Mouse (Mus musculus): ENCODE measurements around the gene Gcg. TPM values are rescaled to one million over a fixed set of nuclear protein-coding genes. Genes with fewer than 3 reads are reported as not detected.

Gcg gene
- total and polyA plus RNA-seq, 2 experiments from 2014 or later: not detected

- Histone ChIP-seq H3K36me3 (replicated peaks; ENCODE audit: control insufficient read depth, insufficient read depth, low read length) (no peaks in the 10 kb centered on the region), H3K4me1 (ENCODE audit: control insufficient read depth, insufficient read depth) (no peaks in the 10 kb centered on the region), H3K9ac (replicated peaks; ENCODE audit: low read depth, low read length) (no peak overlapping the region), H3K9me3 (replicated peaks; ENCODE audit: control insufficient read depth, low read length) (no peaks in the 10 kb centered on the region), H3K4me2 (ENCODE audit: low read depth, low read length) (no peak overlapping the region), H3K27ac (ENCODE audit: low read depth) (no peak overlapping the region), H3K27me3 (ENCODE audit: control insufficient read depth, insufficient read depth, low read length) (no peaks in the 10 kb centered on the region), H3K4me3 (ENCODE audit: low read depth, low read length) (no peak overlapping the region)
- ATAC-seq (ENCODE audit: insufficient read depth, low read depth): no peak
- no peak for TF ChIP-seq EP300 (IDR thresholded peaks at IDR 0.05; ENCODE audit: low read depth)
- 87% methylated on average over 4 of the region's 4 CpGs for WGBS
- no peak for DNase-seq (ENCODE audit: low spot score)
Measured at GRCm38 (mm10) chr2:62498086-62498485, 14.6 kb upstream of the Gcg start.

DNA sequence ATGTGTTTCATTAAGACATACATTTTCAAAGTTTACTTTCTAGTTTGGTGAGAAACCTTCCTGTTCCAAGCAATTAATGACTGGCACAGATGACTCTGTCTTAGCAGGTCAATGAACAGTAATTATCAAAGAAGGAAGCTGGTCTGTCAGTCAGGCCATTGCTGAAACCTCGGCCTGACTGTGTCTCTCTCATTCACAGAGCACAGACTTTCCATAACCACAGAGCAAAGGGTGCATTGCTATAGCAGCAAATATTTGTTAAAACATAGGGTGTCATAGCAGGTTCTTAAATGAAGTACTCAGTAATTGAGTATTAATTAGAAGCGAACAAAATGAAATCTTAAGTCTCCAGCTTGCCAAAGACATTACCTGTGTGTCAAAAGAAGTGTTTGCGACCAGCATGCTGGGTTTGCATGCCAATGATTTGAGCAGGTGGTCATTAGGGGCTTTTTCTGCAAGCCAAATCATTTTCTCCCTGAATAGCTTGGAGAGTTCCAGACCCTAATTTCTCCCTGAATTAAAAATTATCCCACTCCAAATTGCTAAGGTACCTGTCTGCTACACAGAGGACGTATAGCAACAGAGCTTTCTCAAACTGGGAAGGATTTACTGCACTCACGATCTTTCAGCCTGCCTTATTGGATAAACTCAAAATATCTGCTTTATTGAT, 14.0 kb upstream of the Gcg start:
- Histone ChIP-seq H3K4me1 (ENCODE audit: control insufficient read depth, insufficient read depth) (no peaks in the 10 kb centered on the region), H3K4me3 (ENCODE audit: low read depth, low read length) (no peak overlapping the region), H3K9ac (replicated peaks; ENCODE audit: low read depth, low read length) (no peak overlapping the region), H3K9me3 (replicated peaks; ENCODE audit: control insufficient read depth, low read length) (no peaks in the 10 kb centered on the region), H3K4me2 (ENCODE audit: low read depth, low read length) (no peak overlapping the region), H3K27me3 (ENCODE audit: control insufficient read depth, insufficient read depth, low read length) (no peaks in the 10 kb centered on the region), H3K27ac (ENCODE audit: low read depth) (no peak overlapping the region), H3K36me3 (replicated peaks; ENCODE audit: control insufficient read depth, insufficient read depth, low read length) (no peaks in the 10 kb centered on the region)
- 77% methylated on average over 5 of the region's 5 CpGs for WGBS
- ATAC-seq (ENCODE audit: insufficient read depth, low read depth): no peak
- TF ChIP-seq EP300 (IDR thresholded peaks at IDR 0.05; ENCODE audit: low read depth) (no peak), CTCF (IDR thresholded peaks at IDR 0.05; ENCODE audit: low read depth) (no peak)
- DNase-seq (ENCODE audit: low spot score): no peak

DNA sequence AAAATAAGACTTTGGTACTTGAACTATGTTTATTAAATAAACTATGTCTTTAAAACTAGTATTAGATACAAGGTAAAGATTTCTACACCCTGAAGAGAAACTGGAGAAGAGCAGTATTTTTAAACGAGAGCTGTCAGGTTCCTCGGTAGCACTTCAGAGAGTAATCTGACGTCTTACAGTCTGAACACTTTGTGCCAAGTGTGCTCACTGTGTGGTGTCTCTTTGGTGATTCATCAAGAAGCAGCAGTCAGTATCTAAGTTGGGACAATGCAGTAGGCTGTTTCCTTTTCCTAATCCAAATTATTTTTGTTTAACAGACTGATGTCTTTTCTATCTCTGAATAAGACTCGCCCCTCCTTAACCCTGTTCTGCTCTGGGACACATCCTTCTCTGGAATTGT, 12.0 kb upstream of the Gcg start:
- Histone ChIP-seq H3K27ac (ENCODE audit: low read depth) (no peak overlapping the region), H3K4me2 (ENCODE audit: low read depth, low read length) (no peak overlapping the region)

DNA sequence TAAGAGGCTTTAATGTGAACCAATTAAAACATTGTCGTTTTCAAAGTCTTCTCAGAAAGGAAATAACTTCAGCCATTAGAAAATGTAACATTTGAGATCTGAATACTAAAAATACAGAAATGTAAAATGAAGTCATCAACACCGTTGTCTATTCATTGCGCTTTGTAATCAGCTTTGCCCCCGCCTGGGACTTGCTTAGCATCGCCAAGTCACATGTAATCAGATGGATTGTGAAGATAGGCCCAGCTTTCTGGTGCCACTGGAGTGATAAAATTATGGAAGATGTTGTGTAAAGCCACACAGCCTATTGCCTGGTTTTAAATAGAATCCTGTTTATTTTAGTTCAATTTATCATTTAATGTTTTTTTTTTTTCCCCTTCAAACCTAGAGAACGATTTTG, 6.4 kb upstream of the Gcg start:
- ATAC-seq (ENCODE audit: insufficient read depth, low read depth) (no peak), DNase-seq (ENCODE audit: low spot score) (no peak)
- Histone ChIP-seq H3K36me3 (replicated peaks; ENCODE audit: control insufficient read depth, insufficient read depth, low read length) (no peaks in the 10 kb centered on the region), H3K9me3 (replicated peaks; ENCODE audit: control insufficient read depth, low read length) (no peaks in the 10 kb centered on the region), H3K4me3 (ENCODE audit: low read depth, low read length) (no peak overlapping the region), H3K27me3 (ENCODE audit: control insufficient read depth, insufficient read depth, low read length) (no peaks in the 10 kb centered on the region), H3K4me2 (ENCODE audit: low read depth, low read length) (no peak overlapping the region), H3K4me1 (ENCODE audit: control insufficient read depth, insufficient read depth) (no peaks in the 10 kb centered on the region), H3K9ac (replicated peaks; ENCODE audit: low read depth, low read length) (no peak overlapping the region), H3K27ac (ENCODE audit: low read depth) (no peak overlapping the region)
- no peak for TF ChIP-seq CTCF (IDR thresholded peaks at IDR 0.05; ENCODE audit: low read depth)
- no peak for TF ChIP-seq EP300 (IDR thresholded peaks at IDR 0.05; ENCODE audit: low read depth)
- 76% methylated on average over 6 of the region's 6 CpGs for WGBS

More for the DNA sequence above, 12.0 kb upstream of the Gcg start:
- DNase-seq (ENCODE audit: low spot score) (no peak), ATAC-seq (ENCODE audit: insufficient read depth, low read depth) (no peak)
- WGBS: 41% methylated on average over 4 of the region's 4 CpGs
- Histone ChIP-seq H3K4me1 (ENCODE audit: control insufficient read depth, insufficient read depth) (no peaks in the 10 kb centered on the region), H3K9me3 (replicated peaks; ENCODE audit: control insufficient read depth, low read length) (no peaks in the 10 kb centered on the region), H3K27me3 (ENCODE audit: control insufficient read depth, insufficient read depth, low read length) (no peaks in the 10 kb centered on the region), H3K9ac (replicated peaks; ENCODE audit: low read depth, low read length) (no peak overlapping the region), H3K4me3 (ENCODE audit: low read depth, low read length) (no peak overlapping the region), H3K36me3 (replicated peaks; ENCODE audit: control insufficient read depth, insufficient read depth, low read length) (no peaks in the 10 kb centered on the region)
- no peak for TF ChIP-seq CTCF (IDR thresholded peaks at IDR 0.05; ENCODE audit: low read depth)
- no peak for TF ChIP-seq EP300 (IDR thresholded peaks at IDR 0.05; ENCODE audit: low read depth)

DNA sequence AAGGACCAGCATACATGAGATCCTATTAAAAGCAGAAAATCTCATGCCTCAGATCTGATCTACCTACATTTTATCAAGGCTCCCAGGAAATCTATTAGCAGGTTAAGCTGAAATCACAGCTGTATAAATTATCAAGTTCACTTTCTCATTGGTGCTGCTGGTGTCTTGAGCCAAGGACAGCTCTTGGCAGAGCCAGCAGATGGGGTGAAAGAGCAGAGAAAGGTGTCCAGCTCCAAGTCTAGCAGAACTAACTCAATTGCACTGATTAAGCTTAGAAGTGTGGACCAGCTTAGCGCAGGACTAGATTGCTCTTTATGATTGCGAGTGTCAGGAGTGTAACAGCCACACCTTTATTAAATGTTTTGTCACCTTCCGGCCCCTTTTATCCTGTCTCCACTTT, 1.5 kb upstream of the Gcg start:
- no peak overlapping the region for H3K9ac ChIP-seq (replicated peaks; ENCODE audit: low read depth, low read length)
- no peak for ATAC-seq (ENCODE audit: insufficient read depth, low read depth)
- WGBS: 74% methylated on average over 3 of the region's 3 CpGs
- no peak for DNase-seq (ENCODE audit: low spot score)
- TF ChIP-seq CTCF (IDR thresholded peaks at IDR 0.05; ENCODE audit: low read depth) (peak; percentile 28), EP300 (IDR thresholded peaks at IDR 0.05; ENCODE audit: low read depth) (no peak)
- H3K27ac ChIP-seq (ENCODE audit: low read depth): no peak overlapping the region
- no peaks in the 10 kb centered on the region for H3K27me3 ChIP-seq (ENCODE audit: control insufficient read depth, insufficient read depth, low read length)
- no peak overlapping the region for H3K4me3 ChIP-seq (ENCODE audit: low read depth, low read length)
- no peaks in the 10 kb centered on the region for H3K36me3 ChIP-seq (replicated peaks; ENCODE audit: control insufficient read depth, insufficient read depth, low read length)
- no peaks in the 10 kb centered on the region for H3K4me1 ChIP-seq (ENCODE audit: control insufficient read depth, insufficient read depth)
- no peak overlapping the region for H3K4me2 ChIP-seq (ENCODE audit: low read depth, low read length)
- no peaks in the 10 kb centered on the region for H3K9me3 ChIP-seq (replicated peaks; ENCODE audit: control insufficient read depth, low read length)

Measured in heart, postnatal 0 days (tissue).